ENCODE assay signal across 8 mouse cellular contexts in the genomic region with DNA sequence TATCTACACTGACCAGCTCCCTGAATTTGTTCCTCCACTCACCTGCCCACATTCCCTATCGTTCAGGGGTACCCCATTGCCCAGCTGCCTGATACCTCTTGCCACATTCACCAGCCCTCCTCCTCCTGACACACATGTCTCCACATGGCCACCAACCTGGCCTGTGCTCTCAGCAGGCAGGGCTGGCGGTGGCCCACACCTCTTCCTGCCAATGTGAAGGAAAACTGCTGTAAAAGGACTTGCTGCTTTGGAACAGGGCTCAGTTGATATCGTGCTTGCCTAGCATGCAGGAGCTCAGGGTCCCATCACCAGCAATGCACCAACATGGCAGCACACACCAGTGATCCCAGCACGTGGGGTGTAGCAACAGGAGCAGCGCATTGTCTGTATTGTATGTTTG. TPM values are rescaled to one million over a fixed set of nuclear protein-coding genes. Genes with fewer than 3 reads are reported as not detected.
DNase-seq lines count a peak whose midpoint lies in the region; ATAC-seq and TF ChIP-seq lines count a peak whose summit lies in the region.
"Had no signal": no experiment of that assay in that cellular context is flagged by ENCODE, and none has a peak within 500 bp of the region (broad histone marks: within the 10 kb centered on the region; RNA-seq: fewer than 3 reads in every experiment).

No protein-coding gene starts in this region.

- H3K27me3 ChIP-seq in hindbrain, embryonic 12.5 days: peaks cover 16% of the 10 kb centered on the region
- H3K27me3 ChIP-seq in midbrain, embryonic 16.5 days (ENCODE audit: control insufficient read depth, insufficient read depth, low read depth, low read length): no peaks in the 10 kb centered on the region; the same call in 1 of the 2 replicates

- H3K36me3 ChIP-seq in hindbrain, embryonic 12.5 days: peaks cover 13% of the 10 kb centered on the region; the same call in 1 of the 2 replicates
- H3K36me3 ChIP-seq in midbrain, embryonic 16.5 days (ENCODE audit: control insufficient read depth, insufficient read depth, low read length): peaks cover 12% of the 10 kb centered on the region

- no peak overlapping the region for H3K4me2 ChIP-seq in hindbrain, embryonic 12.5 days (replicated peaks)
- H3K4me2 ChIP-seq in midbrain, embryonic 16.5 days (ENCODE audit: low read length): peak overlapping the region; percentile 73

- peak overlapping the region; percentile 92 for H3K27ac ChIP-seq in layer of hippocampus, adult 2 months
- no peak overlapping the region for H3K27ac ChIP-seq in hindbrain, embryonic 12.5 days
- peak overlapping the region; percentile 91 for H3K27ac ChIP-seq in midbrain, embryonic 16.5 days (ENCODE audit: low read length)

- no peak for TF ChIP-seq CTCF in layer of hippocampus, adult 2 months (conservative IDR thresholded peaks at IDR 0.05)

- ATAC-seq in hindbrain, embryonic 12.5 days (ENCODE audit: low FRiP score): no peak
- ATAC-seq in midbrain, embryonic 16.5 days: no peak

- H3K4me1 ChIP-seq in hindbrain, embryonic 12.5 days: 0 out of 2 replicates have a peak, but pooled peaks cover 8% of the 10 kb centered on the region
- peaks cover 18% of the 10 kb centered on the region for H3K4me1 ChIP-seq in midbrain, embryonic 16.5 days (ENCODE audit: control insufficient read depth, insufficient read depth, low read length)

- 77% methylated on average over 5 of the region's 5 CpGs for WGBS in hindbrain, embryonic 12.5 days
- 79% methylated on average over 5 of the region's 5 CpGs for WGBS in midbrain, embryonic 16.5 days

- DNase-seq in layer of hippocampus, adult 2 months (ENCODE audit: low spot score in 2 of 2): no peak
- DNase-seq in layer of hippocampus, postnatal 10 days (ENCODE audit: low spot score in 2 of 2): no peak
- peak; percentile 52 to 59 for DNase-seq in cerebellum, postnatal 14 days
- DNase-seq in left cerebral cortex, adult 11 months (ENCODE audit: low spot score): no peak
- DNase-seq in urinary bladder, postnatal 4 days (ENCODE audit: low spot score in 2 of 2): no peak

- H3K9ac ChIP-seq in hindbrain, embryonic 12.5 days: 0 out of 2 replicates have a peak overlapping the region, but pooled peaks have one; percentile 73
- peak overlapping the region; percentile 86 for H3K9ac ChIP-seq in midbrain, embryonic 16.5 days (ENCODE audit: low read depth, low read length)

- H3K9me3 ChIP-seq in hindbrain, embryonic 12.5 days (replicated peaks): no peaks in the 10 kb centered on the region
- H3K9me3 ChIP-seq in midbrain, embryonic 16.5 days (replicated peaks; ENCODE audit: control insufficient read depth, low read length, poor library complexity, severe bottlenecking): no peaks in the 10 kb centered on the region

- no peak overlapping the region for H3K4me3 ChIP-seq in layer of hippocampus, adult 2 months
- 0 out of 2 replicates have a peak overlapping the region, but pooled peaks have one; percentile 58 for H3K4me3 ChIP-seq in hindbrain, embryonic 12.5 days
- no peak overlapping the region for H3K4me3 ChIP-seq in midbrain, embryonic 16.5 days (ENCODE audit: low read depth, low read length)
- H3K4me3 ChIP-seq: myocyte had no signal

RNA-seq across cellular contexts. Expression of a gene that starts 19.4 kb away (rescaled TPM):
- total RNA-seq in layer of hippocampus, adult 2 months (2021): 100 to 1,000 TPM; 393 to 425 TPM
- 100 to 1,000 TPM; 404 to 409 TPM for total RNA-seq in layer of hippocampus, postnatal 10 days (2021)
- polyA plus RNA-seq in hindbrain, embryonic 12.5 days (2016; fragmentation: Nextera tagmentation; extraction: Ambion mirVana): 70.1 and 72.6 TPM in 2 replicates
- polyA plus RNA-seq in midbrain, embryonic 16.5 days (2015; fragmentation: Nextera tagmentation; extraction: Ambion mirVana): 327 and 368 TPM in 2 replicates

RNA-seq across cellular contexts. Expression of a gene that starts 19.7 kb away (rescaled TPM):
- total RNA-seq in layer of hippocampus, adult 2 months (2021): 10 to 100 TPM in 1 of 2 experiments, 1 to 10 TPM in 1; 5.7 to 10.7 TPM
- total RNA-seq in layer of hippocampus, postnatal 10 days (2021): 10 to 100 TPM in 1 of 2 experiments, 1 to 10 TPM in 1; 7.3 to 11.4 TPM
- 6.5 and 8.0 TPM in 2 replicates for polyA plus RNA-seq in hindbrain, embryonic 12.5 days (2016; fragmentation: Nextera tagmentation; extraction: Ambion mirVana)
- 3.2 and 3.5 TPM in 2 replicates for polyA plus RNA-seq in midbrain, embryonic 16.5 days (2015; fragmentation: Nextera tagmentation; extraction: Ambion mirVana)

Comparison
In these comparisons a context has a peak if more than half of its experiments do, and no peak if none do; other contexts are left out.
1. DNase-seq: peak in cerebellum, postnatal 14 days (2 of 2); none in layer of hippocampus, adult 2 months (0 of 2), layer of hippocampus, postnatal 10 days (0 of 2), left cerebral cortex, adult 11 months (single experiment) and urinary bladder, postnatal 4 days (0 of 2).